Mouse (Mus musculus): ENCODE measurements around the gene Reg3g. TPM values are rescaled to one million over a fixed set of nuclear protein-coding genes. Genes with fewer than 3 reads are reported as not detected.

Gene Reg3g
- polyA plus RNA-seq (2012; rRNA removed; ENCODE audit: low replicate concordance): 114 and 556 TPM in 2 replicates

GRCm38 (mm10) chr6:78468772-78469171 lies at the start of gene Reg3g:
Gene Reg3g, minus strand, starts transcription at chr6:78468872.

GRCm38 (mm10) chr6:78422411-78422810 lies 46.3 kb downstream of the Reg3g start, which contains the start of gene Reg1:
Gene Reg1, plus strand, starts transcription at chr6:78422711.

Other genes starting within 250 kb of the Reg3g start
- gene Reg3b, start 98.2 kb downstream of the Reg3g start, polyA plus RNA-seq (2012; rRNA removed; ENCODE audit: low replicate concordance): 584 and 3,274 TPM in 2 replicates
- 0.25 and 4.5 TPM in 2 replicates for gene Reg3d, start 90.0 kb downstream of the Reg3g start, polyA plus RNA-seq (2012; rRNA removed; ENCODE audit: low replicate concordance)
- 57.4 and 207 TPM in 2 replicates for gene Reg3a, start 88.2 kb downstream of the Reg3g start, polyA plus RNA-seq (2012; rRNA removed; ENCODE audit: low replicate concordance)
- 0.23 and 72.2 TPM in 2 replicates for gene Reg2, start 73.2 kb downstream of the Reg3g start, polyA plus RNA-seq (2012; rRNA removed; ENCODE audit: low replicate concordance)
- 450 and 10,088 TPM in 2 replicates for gene Reg1, start 46.2 kb downstream of the Reg3g start, polyA plus RNA-seq (2012; rRNA removed; ENCODE audit: low replicate concordance)

All from duodenum, adult 2 months (tissue).